Mouse (Mus musculus) bone marrow, adult 2 months (tissue): Measurements from ENCODE around the gene 2310033P09Rik.

Experiments
- CTCF ChIP-seq: fragments of 200-500 bp; IDR thresholded peaks from 2 replicates; pipeline ENCODE4 v1.5.1; 2011; ENCODE audit warnings: low read length, control low read depth; ENCODE audit not compliant: control insufficient read depth, insufficient read depth
- POLR2A ChIP-seq: fragments of 200-500 bp; IDR thresholded peaks from 2 replicates; pipeline ENCODE4 v1.6.1; 2011; ENCODE audit warnings: low read depth, mild to moderate bottlenecking, control low read depth, low read length, borderline replicate concordance; ENCODE audit not compliant: control insufficient read depth

GRCm38 (mm10) chr11:59222306-59222705 lies 14.2 kb downstream of the 2310033P09Rik start:
- no peak for TF ChIP-seq CTCF
- TF ChIP-seq POLR2A = no peak
